8 mouse cellular contexts compared by ENCODE assay signal in the genomic region with DNA sequence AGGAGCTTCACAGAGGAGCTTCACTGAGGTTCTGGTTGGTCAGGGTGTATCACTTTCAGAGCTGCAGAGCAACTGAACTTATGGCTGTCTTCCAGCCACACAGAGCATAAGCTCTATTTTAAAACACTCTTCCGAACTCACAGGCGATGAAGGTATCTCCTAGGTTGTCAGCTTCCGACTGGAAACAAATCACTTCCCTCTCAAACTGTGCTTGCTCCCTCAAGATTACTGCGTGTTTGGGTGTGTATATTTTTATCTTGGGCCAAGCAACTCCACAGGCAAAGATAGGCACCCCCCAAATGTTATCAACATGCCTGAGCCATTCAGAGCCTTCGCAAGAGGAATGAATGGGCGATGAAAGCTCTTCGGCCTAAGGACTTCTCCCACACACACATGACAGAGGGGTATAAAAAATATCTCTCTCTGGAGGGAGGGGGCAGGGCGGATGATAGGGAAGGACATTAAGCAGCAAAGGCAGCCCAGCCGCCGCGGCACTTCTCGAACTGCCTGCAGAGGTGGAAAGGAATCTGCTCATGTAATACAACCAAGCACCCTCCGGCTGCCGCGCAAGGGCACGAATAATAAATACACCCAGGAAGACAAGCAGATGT. TPM values are rescaled to one million over a fixed set of nuclear protein-coding genes. Genes with fewer than 3 reads are reported as not detected.
DNase-seq lines count a peak whose midpoint lies in the region; ATAC-seq and TF ChIP-seq lines count a peak whose summit lies in the region.

No protein-coding gene starts in this region.

- no peak for ATAC-seq in forebrain, embryonic 16.5 days
- no peak for ATAC-seq in lung, embryonic 15.5 days (ENCODE audit: borderline replicate concordance, extremely low read depth, low FRiP score, low TSS enrichment)

- H3K4me2 ChIP-seq in forebrain, embryonic 16.5 days (ENCODE audit: low read length) = peak overlapping the region; percentile 78
- H3K4me2 ChIP-seq in lung, embryonic 15.5 days = peak overlapping the region; percentile 94

- no peaks in the 10 kb centered on the region for H3K36me3 ChIP-seq in ES-E14 (ENCODE audit: control insufficient read depth, insufficient read depth, low read length, poor library complexity, severe bottlenecking)
- H3K36me3 ChIP-seq in forebrain, embryonic 16.5 days (ENCODE audit: control insufficient read depth, insufficient read depth) = no peaks in the 10 kb centered on the region
- no peaks in the 10 kb centered on the region for H3K36me3 ChIP-seq in lung, embryonic 15.5 days

- no peak for DNase-seq in ES-E14 (ENCODE audit: low read depth, low spot score)
- DNase-seq in heart, postnatal 4 days = peak; percentile 67
- DNase-seq in layer of hippocampus, postnatal 10 days (ENCODE audit: low spot score in 2 of 2) = peak; percentile 49 to 57
- DNase-seq in thymus, postnatal 36 days = peak; percentile 31 to 33

- no peak for TF ChIP-seq POLR2A in olfactory bulb, adult 2 months (IDR thresholded peaks at IDR 0.05; ENCODE audit: insufficient read depth, low read depth, low read length)

- in situ Hi-C loops in ES-E14 (cut with MboI; ENCODE audit: low sequenced_read_pairs in 2 of 2, unreplicated experiment in 2 of 2) = no loop called here

- H3K9me3 ChIP-seq in ES-E14 (ENCODE audit: control insufficient read depth, insufficient read depth, low read depth, low read length) = no peaks in the 10 kb centered on the region
- no peaks in the 10 kb centered on the region for H3K9me3 ChIP-seq in forebrain, embryonic 16.5 days (ENCODE audit: control insufficient read depth, low read length)
- H3K9me3 ChIP-seq in lung, embryonic 15.5 days = no peaks in the 10 kb centered on the region

- H3K27ac ChIP-seq in ES-E14 (ENCODE audit: insufficient read depth, low read depth, low read length, poor library complexity, severe bottlenecking) = no peak overlapping the region
- no peak overlapping the region for H3K27ac ChIP-seq in brown adipose tissue, adult 24 weeks (replicated peaks; ENCODE audit: low read depth, low read length)
- peak overlapping the region; percentile 94 for H3K27ac ChIP-seq in forebrain, embryonic 16.5 days (ENCODE audit: low read length)
- peak overlapping the region; percentile 86 for H3K27ac ChIP-seq in lung, embryonic 15.5 days
- H3K27ac ChIP-seq in olfactory bulb, adult 2 months (ENCODE audit: insufficient read depth, low read depth, low read length) = peak overlapping the region; percentile 53

- H3K27me3 ChIP-seq in forebrain, embryonic 16.5 days (replicated peaks; ENCODE audit: control insufficient read depth, insufficient read depth, low read length) = no peaks in the 10 kb centered on the region
- no peaks in the 10 kb centered on the region for H3K27me3 ChIP-seq in lung, embryonic 15.5 days

- peak overlapping the region; percentile 84 to 85 for H3K4me3 ChIP-seq in ES-E14 (ENCODE audit: insufficient read depth in 1 of 2, low read depth in 1 of 2, low read length in 2 of 2, poor library complexity in 1 of 2, severe bottlenecking in 1 of 2)
- peak overlapping the region; percentile 67 for H3K4me3 ChIP-seq in brown adipose tissue, adult 24 weeks (ENCODE audit: insufficient read depth, low read depth, low read length)
- H3K4me3 ChIP-seq in forebrain, embryonic 16.5 days (replicated peaks; ENCODE audit: low read length) = peak overlapping the region; percentile 60
- H3K4me3 ChIP-seq in lung, embryonic 15.5 days = peak overlapping the region; percentile 95
- peak overlapping the region; percentile 78 for H3K4me3 ChIP-seq in olfactory bulb, adult 2 months (ENCODE audit: insufficient read depth, low read depth, low read length)

- no peak for TF ChIP-seq CTCF in olfactory bulb, adult 2 months (IDR thresholded peaks at IDR 0.05; ENCODE audit: insufficient read depth, low read depth, low read length)

- H3K4me1 ChIP-seq in ES-E14 (ENCODE audit: control insufficient read depth in 2 of 2, insufficient read depth in 2 of 2, low read length in 2 of 2, poor library complexity in 1 of 2) = peaks cover 2 to 4% of the 10 kb centered on the region in 2 experiments; a peak in 1 of 4 replicates
- H3K4me1 ChIP-seq in brown adipose tissue, adult 24 weeks (ENCODE audit: control insufficient read depth, insufficient read depth, insufficient read length, low read length) = peaks cover 4% of the 10 kb centered on the region; the same call in 1 of the 2 replicates
- peaks cover 51% of the 10 kb centered on the region for H3K4me1 ChIP-seq in forebrain, embryonic 16.5 days (replicated peaks; ENCODE audit: control insufficient read depth, insufficient read depth, low read length)
- H3K4me1 ChIP-seq in lung, embryonic 15.5 days = peaks cover 41% of the 10 kb centered on the region
- H3K4me1 ChIP-seq in olfactory bulb, adult 2 months (ENCODE audit: control insufficient read depth, insufficient read depth, low read length) = peaks cover 18% of the 10 kb centered on the region

- H3K9ac ChIP-seq in ES-E14 (ENCODE audit: insufficient read depth, low read depth, low read length, poor library complexity, severe bottlenecking) = peak overlapping the region; percentile 26; the same call in 1 of the 2 replicates
- H3K9ac ChIP-seq in forebrain, embryonic 16.5 days (replicated peaks; ENCODE audit: low read depth, low read length) = peak overlapping the region; percentile 91
- peak overlapping the region; percentile 94 for H3K9ac ChIP-seq in lung, embryonic 15.5 days

- WGBS in forebrain, embryonic 16.5 days = 1% methylated on average over 16 of the region's 16 CpGs
- WGBS in lung, embryonic 15.5 days = 1% methylated on average over 16 of the region's 16 CpGs
- under 1% methylated on average over 16 of the region's 16 CpGs for WGBS in olfactory bulb, adult 2 months

TF ChIP-seq in ES-E14, 5 proteins besides CTCF, POLR2A, EP300 and RAD21:
- TF ChIP-seq ZNF384 (IDR thresholded peaks at IDR 0.05; ENCODE audit: low read depth, low read length) (no peak), CHD2 (IDR thresholded peaks at IDR 0.05; ENCODE audit: low read depth, low read length) (no peak), MAFK (IDR thresholded peaks at IDR 0.05; ENCODE audit: insufficient read depth, low read depth, low read length) (no peak), HCFC1 (IDR thresholded peaks at IDR 0.05; ENCODE audit: borderline replicate concordance, insufficient read depth, low read length) (no peak), ZC3H11A (IDR thresholded peaks at IDR 0.05; ENCODE audit: borderline replicate concordance, low read depth, low read length) (no peak)

RNA-seq across cellular contexts. Expression of gene 1700025G04Rik, which starts 1.0 kb away (rescaled TPM):
- 2.1 and 2.4 TPM in 2 replicates for total RNA-seq in ES-E14 (2012; rRNA removed)
- polyA plus RNA-seq in brown adipose tissue, adult 24 weeks (2012; ENCODE audit: insufficient read depth, insufficient read length, missing spikeins) = 4.4 and 6.1 TPM in 2 replicates
- polyA plus RNA-seq in forebrain, embryonic 16.5 days (2015; fragmentation: Nextera tagmentation; extraction: Ambion mirVana) = 26.4 and 31.2 TPM in 2 replicates
- total RNA-seq in heart, postnatal 4 days (2021) = 10 to 100 TPM; 62.8 to 67.7 TPM
- 10 to 100 TPM; 66.0 to 67.7 TPM for total RNA-seq in layer of hippocampus, postnatal 10 days (2021)
- 23.5 and 27.0 TPM in 2 replicates for polyA plus RNA-seq in lung, embryonic 15.5 days (2015; fragmentation: Nextera tagmentation; extraction: Ambion mirVana)
- not detected in 2 replicates for polyA plus RNA-seq in olfactory bulb, adult 2 months (2012; ENCODE audit: insufficient read depth, insufficient read length, low replicate concordance, missing spikeins)

Comparison
In these comparisons a context has a peak if more than half of its experiments do, and no peak if none do; other contexts are left out.
1. H3K27ac ChIP-seq: peak in forebrain, embryonic 16.5 days (single experiment), lung, embryonic 15.5 days (single experiment) and olfactory bulb, adult 2 months (single experiment); none in ES-E14 (single experiment) and brown adipose tissue, adult 24 weeks (single experiment).
2. H3K9ac ChIP-seq: peak in every context shown above with its lines; median percentile 94 in lung, embryonic 15.5 days; 91 in forebrain, embryonic 16.5 days; 26 in ES-E14.
3. Peak in every context shown above with its lines, with median percentiles within 50 percentile points of each other: H3K4me3 ChIP-seq.